Mouse (Mus musculus) erythroblast, embryonic 14.5 days (primary cell): ENCODE results near the gene Mmel1.

ENCODE experiments used
- GATA1 ChIP-seq: IDR thresholded peaks from 2 replicates; pipeline ENCODE4 v1.6.1; 2012; ENCODE audit warnings: low read length, inconsistent platforms, mixed read lengths
- TAL1 ChIP-seq: IDR thresholded peaks from 3 replicates; pipeline ENCODE4 v1.6.1; 2012; ENCODE audit warnings: low read length, inconsistent platforms, mixed read lengths

DNA sequence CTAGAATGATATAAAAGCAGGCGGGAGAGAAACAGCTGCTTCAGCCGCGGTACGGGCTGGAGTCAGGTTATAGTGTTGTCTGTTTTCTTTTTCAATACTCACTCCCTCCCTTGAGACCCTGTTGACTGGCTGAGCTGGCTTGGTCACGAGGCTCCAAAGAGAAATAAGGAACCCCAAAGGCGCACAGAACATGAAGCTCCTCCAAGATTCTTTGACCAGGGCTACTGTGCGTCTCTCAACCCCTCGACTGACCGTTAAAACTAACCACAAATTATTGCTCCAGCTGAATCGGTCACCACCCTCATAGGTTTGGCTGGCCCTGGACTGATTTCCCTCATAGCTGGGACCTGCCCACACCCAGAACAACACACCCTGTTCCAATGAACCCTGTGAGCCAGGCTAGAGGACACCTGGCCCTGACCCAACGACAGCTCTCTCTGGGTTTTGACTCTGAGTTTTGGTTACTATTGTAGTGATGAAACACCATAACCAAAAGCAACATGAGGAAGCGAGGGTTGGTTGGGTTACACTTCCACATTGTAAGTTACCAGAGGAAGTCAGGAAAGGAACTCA is 59.8 kb downstream of the Mmel1 start:
- no peak for TF ChIP-seq GATA1
- no peak for TF ChIP-seq TAL1
